Mouse (Mus musculus) colon, adult 2 months (tissue): ENCODE measurements around the gene Gm21440. TPM values are rescaled to one million over a fixed set of nuclear protein-coding genes. Genes with fewer than 3 reads are reported as not detected.

Experiments
- polyA plus RNA-seq: library from polyadenylated mRNA; depleted of rRNA; stranded (reverse); fragments of >200 nt; gene quantifications from 2 replicates; pipeline ENCODE4 v1.2.3, GENCODE M21; 2012; rRNA removed

Gene Gm21440
- not detected in 2 replicates for polyA plus RNA-seq

GRCm38 (mm10) chrY:13252091-13252490, at the start of gene Gm21440, which contains the start of gene Gm21454:
Gm21440 (plus strand) TSS chrY:13252391.
Gm21454 (plus strand) TSS chrY:13252442.

GRCm38 (mm10) chrY:13223828-13224227, 28.4 kb upstream of the Gm21440 start, which contains the start of gene Gm21828:
Gm21828 (minus strand) TSS chrY:13223928.

Other genes with a start within 250 kb of the Gm21440 start
- not detected in 2 replicates for gene Gm20807, start 209.5 kb upstream of the Gm21440 start, polyA plus RNA-seq
- not detected in 2 replicates for gene Gm21891, start 118.9 kb upstream of the Gm21440 start, polyA plus RNA-seq
- gene Gm21425, start 90.4 kb upstream of the Gm21440 start, polyA plus RNA-seq = not detected in 2 replicates
- not detected in 2 replicates for gene Gm21828, start 28.5 kb upstream of the Gm21440 start, polyA plus RNA-seq
- not detected in 2 replicates for gene Gm21454, start 51 bp downstream of the Gm21440 start, polyA plus RNA-seq
- not detected in 2 replicates for gene Gm21725, start 96.7 kb downstream of the Gm21440 start, polyA plus RNA-seq
- gene Gm21866, start 213.2 kb downstream of the Gm21440 start, polyA plus RNA-seq = not detected in 2 replicates
- not detected in 2 replicates for gene Gm20773, start 241.6 kb downstream of the Gm21440 start, polyA plus RNA-seq